Mouse (Mus musculus): ENCODE measurements around the gene Psg16. TPM values are rescaled to one million over a fixed set of nuclear protein-coding genes. Genes with fewer than 3 reads are reported as not detected.
A peak's percentile ranks its signal among the peaks of the same experiment; 100 is the strongest.
"Not testable (repeated sequence)": the region's sequence is repeated elsewhere in the genome, so short reads cannot be mapped to it uniquely, and the experiment has no call there.

The Psg16 gene
- polyA plus RNA-seq, 1 experiment, result not detected

DNA sequence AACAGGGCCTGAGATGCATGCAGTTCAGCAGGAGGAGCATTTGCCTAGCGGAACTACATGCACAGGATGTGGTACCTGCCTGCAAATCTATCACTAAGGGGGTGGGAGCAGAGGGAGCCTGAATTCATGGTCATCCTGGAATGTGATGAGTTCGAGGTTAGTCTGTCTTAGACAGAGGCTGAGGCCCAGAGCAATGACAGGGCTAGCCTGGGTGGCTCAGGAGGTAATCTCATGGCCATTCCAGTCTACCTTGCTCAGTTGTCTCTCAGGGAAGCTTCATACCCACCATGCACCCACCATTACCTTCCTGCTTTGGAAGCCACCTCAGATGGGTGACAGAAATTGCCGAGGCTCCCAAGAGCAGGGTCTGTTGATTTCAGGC lies 14.4 kb upstream of the Psg16 start:
- WGBS, result 73% methylated on average over 3 of the region's 3 CpGs
- H3K4me1 ChIP-seq (ENCODE audit: control insufficient read depth, insufficient read depth, low read length), result peaks cover 48% of the 10 kb centered on the region
- H3K27ac ChIP-seq (ENCODE audit: insufficient read depth, low read depth, low read length), result peak overlapping the region; percentile 83
- TF ChIP-seq CTCF (IDR thresholded peaks at IDR 0.05; ENCODE audit: insufficient read depth, low read depth, low read length) (no peak), POLR2A (IDR thresholded peaks at IDR 0.05; ENCODE audit: insufficient read depth, low read depth, low read length) (no peak)
- no peak overlapping the region for H3K4me3 ChIP-seq (ENCODE audit: insufficient read depth, low read depth, low read length)

DNA sequence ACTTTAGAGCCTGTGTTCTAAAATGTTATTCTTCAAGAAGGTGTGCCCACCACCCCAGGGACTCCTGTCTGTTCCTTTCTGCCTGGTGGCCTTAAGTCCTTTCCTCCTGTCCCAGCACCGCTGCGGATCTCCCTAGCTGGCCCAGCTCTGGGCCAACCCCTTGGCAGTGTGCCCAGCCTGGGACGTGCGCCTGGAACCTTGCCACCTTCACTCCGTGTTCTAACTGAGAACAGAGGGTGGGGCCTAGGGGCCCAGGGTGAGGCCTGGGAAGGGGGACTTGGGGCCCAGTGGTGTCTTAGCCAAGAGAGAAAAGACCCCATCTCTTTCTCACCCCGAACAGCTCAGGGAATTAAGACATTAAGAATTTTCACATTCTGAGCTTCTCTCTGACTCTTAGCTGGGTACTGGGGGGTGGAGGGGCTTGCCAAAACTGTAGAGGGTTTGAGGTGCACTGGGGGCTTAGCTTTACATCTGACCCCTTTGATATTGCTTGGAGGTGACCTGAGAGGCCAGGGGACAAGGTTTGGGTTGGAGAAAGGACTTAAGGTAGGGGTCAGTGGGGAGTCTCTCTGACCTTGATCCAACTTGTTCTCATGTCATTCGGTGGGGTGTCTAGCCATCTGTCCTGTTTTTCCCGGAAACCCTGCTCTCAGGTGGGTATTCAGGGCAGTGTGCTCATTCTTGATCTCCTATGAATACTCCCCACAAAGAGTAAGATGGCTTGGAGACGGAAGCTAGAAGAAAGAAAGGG lies 13.6 kb upstream of the Psg16 start:
- Histone ChIP-seq H3K27ac (ENCODE audit: insufficient read depth, low read depth, low read length) (peak overlapping the region; percentile 90), H3K4me1 (ENCODE audit: control insufficient read depth, insufficient read depth, low read length) (peaks cover 48% of the 10 kb centered on the region), H3K4me3 (ENCODE audit: insufficient read depth, low read depth, low read length) (peak overlapping the region; percentile 18; the same call in 1 of the 2 replicates)
- no peak for TF ChIP-seq CTCF (IDR thresholded peaks at IDR 0.05; ENCODE audit: insufficient read depth, low read depth, low read length)
- no peak for TF ChIP-seq POLR2A (IDR thresholded peaks at IDR 0.05; ENCODE audit: insufficient read depth, low read depth, low read length)
- 21% methylated on average over 9 of the region's 9 CpGs for WGBS

DNA sequence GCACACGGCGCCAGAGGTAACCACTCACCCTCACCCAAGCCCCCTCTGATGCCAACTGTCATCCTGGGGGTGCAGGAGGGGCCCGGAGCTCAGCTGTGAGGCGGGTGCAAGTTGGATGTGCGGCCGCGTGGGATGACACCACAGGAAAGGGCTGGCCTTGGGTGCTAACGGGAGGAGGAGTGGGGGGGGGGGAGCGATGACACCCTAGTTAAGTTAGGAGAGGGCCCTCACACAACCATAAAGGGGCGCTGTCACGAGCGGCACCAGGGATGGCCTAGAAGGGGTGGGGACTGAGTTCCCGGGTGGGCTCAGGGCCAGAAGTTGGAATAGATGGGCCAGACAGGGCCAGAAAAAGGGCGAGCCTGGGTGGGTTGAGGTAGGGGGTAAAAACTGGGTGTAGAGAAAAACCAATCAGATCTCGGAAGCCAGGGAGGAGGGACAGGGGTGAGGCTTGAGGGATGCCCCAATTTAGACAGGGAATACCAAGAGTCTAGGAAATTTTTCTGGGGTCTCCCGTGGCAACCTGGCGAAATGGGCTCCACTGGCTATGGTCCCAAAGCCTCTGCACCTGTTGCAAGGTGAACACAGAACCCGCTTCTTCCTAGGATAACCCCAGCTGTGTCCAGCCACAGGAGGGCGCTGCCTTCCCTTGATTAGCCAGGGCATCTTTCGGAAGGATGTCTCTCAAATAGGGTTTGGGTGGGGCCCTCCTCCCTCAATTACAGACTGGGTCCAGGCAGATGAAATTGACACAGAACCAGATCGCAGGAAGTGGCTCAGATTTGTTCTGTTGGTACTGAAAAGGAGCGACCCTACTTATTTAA lies 12.8 kb upstream of the Psg16 start:
- WGBS, result 47% methylated on average over 22 of the region's 22 CpGs
- H3K27ac ChIP-seq (ENCODE audit: insufficient read depth, low read depth, low read length), result peak overlapping the region; percentile 90
- peaks cover 45% of the 10 kb centered on the region for H3K4me1 ChIP-seq (ENCODE audit: control insufficient read depth, insufficient read depth, low read length)
- TF ChIP-seq POLR2A (IDR thresholded peaks at IDR 0.05; ENCODE audit: insufficient read depth, low read depth, low read length) (no peak), CTCF (IDR thresholded peaks at IDR 0.05; ENCODE audit: insufficient read depth, low read depth, low read length) (no peak)
- H3K4me3 ChIP-seq (ENCODE audit: insufficient read depth, low read depth, low read length), result peak overlapping the region; percentile 19

DNA sequence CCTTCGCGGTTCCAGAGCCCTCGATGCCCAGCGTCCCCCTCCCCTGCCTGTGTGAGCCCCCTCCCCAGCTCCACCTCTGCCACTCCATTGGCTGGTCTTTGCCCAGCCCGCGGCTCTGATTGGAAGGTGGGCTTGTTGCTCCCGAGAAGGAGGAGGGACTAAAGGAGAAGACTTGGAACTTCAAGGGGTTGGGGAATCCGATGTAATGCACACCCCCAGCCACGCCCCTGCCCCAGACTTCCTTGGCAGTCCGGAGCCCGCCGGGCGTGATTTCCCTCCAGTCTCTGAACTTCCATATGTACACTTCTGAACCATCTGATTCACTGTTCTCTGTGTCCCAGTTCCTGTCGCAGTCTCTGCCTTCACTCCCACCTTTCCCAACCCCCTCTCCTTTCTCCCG lies 11.5 kb upstream of the Psg16 start, which contains the start of gene Hif3a:
Gene Hif3a, minus strand, starts transcription at position 39 of the 400 bp plus-strand sequence.
- Histone ChIP-seq H3K4me1 (ENCODE audit: control insufficient read depth, insufficient read depth, low read length) (peaks cover 38% of the 10 kb centered on the region), H3K27ac (ENCODE audit: insufficient read depth, low read depth, low read length) (peak within 1 kb of the TSS; percentile 55), H3K4me3 (ENCODE audit: insufficient read depth, low read depth, low read length) (peak within 1 kb of the TSS; percentile 32)
- TF ChIP-seq POLR2A (IDR thresholded peaks at IDR 0.05; ENCODE audit: insufficient read depth, low read depth, low read length) (no peak), CTCF (IDR thresholded peaks at IDR 0.05; ENCODE audit: insufficient read depth, low read depth, low read length) (no peak)
- WGBS, result 2% methylated on average over 15 of the region's 15 CpGs

DNA sequence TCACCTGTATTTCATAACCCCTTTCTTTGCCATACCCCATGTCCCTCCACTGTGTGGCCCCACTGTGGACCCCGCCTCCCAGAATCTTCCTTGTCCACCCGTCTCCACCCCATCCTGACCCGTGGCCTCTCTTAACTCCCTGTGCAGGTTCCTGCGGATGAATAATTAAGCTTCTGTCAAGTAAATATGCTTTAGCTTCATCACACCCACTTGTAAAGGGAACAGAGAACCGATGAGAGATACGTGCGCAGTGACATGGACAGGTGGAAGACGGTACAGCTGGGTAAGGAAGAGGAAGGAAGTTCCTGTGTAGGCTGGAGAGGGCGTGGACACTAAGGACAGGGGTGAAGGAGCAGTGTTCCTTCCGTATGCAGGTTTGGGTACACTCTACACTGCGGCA lies 11.0 kb upstream of the Psg16 start:
- Histone ChIP-seq H3K4me3 (ENCODE audit: insufficient read depth, low read depth, low read length) (no peak overlapping the region), H3K27ac (ENCODE audit: insufficient read depth, low read depth, low read length) (no peak overlapping the region), H3K4me1 (ENCODE audit: control insufficient read depth, insufficient read depth, low read length) (peaks cover 37% of the 10 kb centered on the region)
- TF ChIP-seq CTCF (IDR thresholded peaks at IDR 0.05; ENCODE audit: insufficient read depth, low read depth, low read length) (no peak), POLR2A (IDR thresholded peaks at IDR 0.05; ENCODE audit: insufficient read depth, low read depth, low read length) (no peak)
- WGBS, result 22% methylated on average over 11 of the region's 11 CpGs

DNA sequence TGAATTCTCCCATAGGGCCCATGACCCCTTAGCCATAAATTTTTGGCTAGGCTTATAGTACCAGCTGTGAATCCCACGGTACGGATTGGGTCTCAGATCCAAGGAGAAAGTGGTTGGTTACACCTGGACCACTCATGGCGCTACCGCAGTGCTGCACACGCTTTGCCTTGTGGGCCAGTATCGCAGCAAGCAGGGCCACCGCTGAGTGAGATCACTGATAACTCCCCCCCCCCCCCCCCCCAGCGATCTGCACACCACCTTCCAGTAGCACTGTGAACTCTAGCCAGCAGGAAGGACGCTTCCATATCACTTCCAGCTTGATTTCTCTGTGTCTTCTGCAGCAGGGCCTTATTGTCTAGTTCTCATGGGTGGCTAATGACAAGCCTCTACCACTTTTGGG lies 8.2 kb upstream of the Psg16 start:
- H3K4me3 ChIP-seq (ENCODE audit: insufficient read depth, low read depth, low read length), result no peak overlapping the region
- TF ChIP-seq CTCF (IDR thresholded peaks at IDR 0.05; ENCODE audit: insufficient read depth, low read depth, low read length) (no peak), POLR2A (IDR thresholded peaks at IDR 0.05; ENCODE audit: insufficient read depth, low read depth, low read length) (no peak)
- 89% methylated on average over 9 of the region's 9 CpGs for WGBS
- H3K27ac ChIP-seq (ENCODE audit: insufficient read depth, low read depth, low read length), result no peak overlapping the region
- H3K4me1 ChIP-seq (ENCODE audit: control insufficient read depth, insufficient read depth, low read length), result peaks cover 18% of the 10 kb centered on the region

DNA sequence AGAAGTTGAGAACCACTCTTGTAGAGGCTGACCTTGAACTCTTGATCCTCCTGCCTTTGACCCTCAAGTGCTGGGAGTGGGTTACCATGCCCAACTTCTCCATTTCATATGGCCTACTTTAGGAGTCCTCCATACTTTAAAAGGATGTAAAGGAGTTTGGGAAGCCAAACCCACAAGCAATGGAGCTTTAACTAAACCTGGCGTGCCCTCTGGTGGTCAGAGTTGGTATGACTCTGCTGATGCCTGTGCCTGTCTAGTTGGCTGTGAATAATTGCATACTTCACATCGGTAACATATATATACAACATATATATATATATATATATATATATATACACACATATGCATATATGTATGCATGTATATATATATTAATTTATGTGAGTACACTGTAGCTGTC lies 7.4 kb upstream of the Psg16 start:
- TF ChIP-seq CTCF (IDR thresholded peaks at IDR 0.05; ENCODE audit: insufficient read depth, low read depth, low read length), result no peak
- TF ChIP-seq POLR2A (IDR thresholded peaks at IDR 0.05; ENCODE audit: insufficient read depth, low read depth, low read length), result no peak
- no peak overlapping the region for H3K27ac ChIP-seq (ENCODE audit: insufficient read depth, low read depth, low read length)
- WGBS, result 3% methylated on average over 2 of the region's 2 CpGs
- no peak overlapping the region for H3K4me3 ChIP-seq (ENCODE audit: insufficient read depth, low read depth, low read length)
- peaks cover 11% of the 10 kb centered on the region for H3K4me1 ChIP-seq (ENCODE audit: control insufficient read depth, insufficient read depth, low read length)

DNA sequence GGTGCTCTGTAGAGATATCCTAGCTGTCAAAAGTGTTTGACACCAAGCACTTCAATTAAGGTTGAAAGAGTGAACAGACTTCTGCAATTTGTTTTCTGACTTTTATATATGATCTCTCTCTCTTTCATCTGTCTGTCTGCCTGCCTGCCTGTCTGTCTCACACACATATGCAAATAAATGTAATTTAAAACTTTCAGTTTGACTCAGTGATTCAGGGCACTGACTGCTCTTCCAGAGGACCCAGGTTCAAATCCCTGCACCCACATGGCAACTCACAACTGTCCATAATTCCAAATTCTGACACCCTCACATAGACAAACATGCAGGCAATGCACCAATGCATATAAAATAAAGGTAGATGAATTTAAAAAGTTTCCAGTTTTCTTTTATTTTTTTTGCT lies 6.8 kb upstream of the Psg16 start:
- no peak for TF ChIP-seq CTCF (IDR thresholded peaks at IDR 0.05; ENCODE audit: insufficient read depth, low read depth, low read length)
- TF ChIP-seq POLR2A (IDR thresholded peaks at IDR 0.05; ENCODE audit: insufficient read depth, low read depth, low read length), result no peak

DNA sequence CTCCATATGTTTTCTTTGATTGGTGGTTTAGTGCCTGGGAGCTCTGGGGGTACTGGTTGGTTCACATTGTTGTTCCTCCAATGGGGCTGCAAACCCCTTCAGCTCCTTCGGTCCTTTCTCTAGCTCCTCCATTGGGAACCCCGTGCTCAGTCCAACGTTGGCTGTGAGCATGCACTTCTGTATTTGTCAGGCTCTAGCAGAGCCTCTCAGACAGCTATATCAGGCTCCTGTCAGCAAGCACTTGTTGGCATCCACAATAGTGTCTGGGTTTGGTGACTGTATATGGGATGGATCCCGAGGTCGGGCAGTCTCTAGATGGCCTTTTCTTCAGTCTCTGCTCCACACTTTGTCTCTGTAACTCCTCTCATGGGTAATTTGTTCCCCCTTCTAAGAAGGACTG lies 6.2 kb upstream of the Psg16 start:
- H3K27ac ChIP-seq (ENCODE audit: insufficient read depth, low read depth, low read length); H3K4me1 ChIP-seq (ENCODE audit: control insufficient read depth, insufficient read depth, low read length); H3K4me3 ChIP-seq (ENCODE audit: insufficient read depth, low read depth, low read length): not testable (repeated sequence)
- 60% methylated on average over 5 of the region's 5 CpGs for WGBS

More for the DNA sequence above, 6.8 kb upstream of the Psg16 start:
- Histone ChIP-seq H3K27ac (ENCODE audit: insufficient read depth, low read depth, low read length) (no peak overlapping the region), H3K4me3 (ENCODE audit: insufficient read depth, low read depth, low read length) (no peak overlapping the region), H3K4me1 (ENCODE audit: control insufficient read depth, insufficient read depth, low read length) (peaks cover 9% of the 10 kb centered on the region)

Measured in olfactory bulb, adult 2 months (tissue).